Mouse (Mus musculus) midbrain, embryonic 11.5 days (tissue): ENCODE measurements at regions not wholly inside any gene's neighbourhood (a gene's known extent, or its start where the extent isn't known, plus 50 kb on each side); places are given as distances from the start of the nearest gene placed in this dataset.
A peak's percentile ranks its signal among the peaks of the same experiment; 100 is the strongest.

ENCODE experiments used
- ATAC-seq: fragments of 200-750 bp; cut with Nextera tagmentation; 2 replicates; pipeline ENCODE4 v1.8.0; 2017; ENCODE audit warnings: moderate TSS enrichment, moderate library complexity; ENCODE audit not compliant: low FRiP score
- DNase-seq: peaks from one replicate; pipeline ENCODE4 v3.0.0; 2015; ENCODE audit warnings: low spot score; ENCODE audit errors: missing footprints
- H3K27ac ChIP-seq: fragments of 300-500 bp; sonication (generic); 2 replicates; pipeline ENCODE4 v1.5.1; 2014; ENCODE audit warnings: low read depth, low read length
- H3K27me3 ChIP-seq: fragments of 300-500 bp; sonication (generic); 2 replicates; pipeline ENCODE4 v1.6.1; 2014; ENCODE audit warnings: mild to moderate bottlenecking, low read length, moderate library complexity, mixed read lengths; ENCODE audit not compliant: control insufficient read depth, insufficient read depth
- H3K36me3 ChIP-seq: fragments of 300-500 bp; sonication (generic); 2 replicates; pipeline ENCODE4 v1.6.1; 2014; ENCODE audit warnings: mild to moderate bottlenecking, low read length, moderate library complexity, mixed read lengths; ENCODE audit not compliant: control insufficient read depth, insufficient read depth
- H3K4me1 ChIP-seq: fragments of 300-500 bp; sonication (generic); 2 replicates; pipeline ENCODE4 v1.6.1; 2014; ENCODE audit warnings: low read length; ENCODE audit not compliant: control insufficient read depth, insufficient read depth
- H3K4me2 ChIP-seq: fragments of 300-500 bp; sonication (generic); 2 replicates; pipeline ENCODE4 v1.6.1; 2014; ENCODE audit warnings: mild to moderate bottlenecking, moderate library complexity
- H3K4me3 ChIP-seq: fragments of 300-500 bp; sonication (generic); 2 replicates; pipeline ENCODE4 v1.5.1; 2014; ENCODE audit warnings: low read depth, low read length
- H3K9ac ChIP-seq: fragments of 300-500 bp; sonication (generic); 2 replicates; pipeline ENCODE4 v1.6.1; 2014; ENCODE audit warnings: low read length
- H3K9me3 ChIP-seq: fragments of 300-500 bp; sonication (generic); 2 replicates; pipeline ENCODE4 v1.6.1; 2016; ENCODE audit warnings: low read length; ENCODE audit not compliant: control insufficient read depth
- WGBS: fragments of 180-500 bp; shearing (Covaris S2); extraction: QIAGEN DNeasy Blood & Tissue Kit; methylation state at CpG from one replicate; pipeline ENCODE4 v1.1.7; 2014; 5-methylcytosine and 5-hydroxymethylcytosine counted together

DNA sequence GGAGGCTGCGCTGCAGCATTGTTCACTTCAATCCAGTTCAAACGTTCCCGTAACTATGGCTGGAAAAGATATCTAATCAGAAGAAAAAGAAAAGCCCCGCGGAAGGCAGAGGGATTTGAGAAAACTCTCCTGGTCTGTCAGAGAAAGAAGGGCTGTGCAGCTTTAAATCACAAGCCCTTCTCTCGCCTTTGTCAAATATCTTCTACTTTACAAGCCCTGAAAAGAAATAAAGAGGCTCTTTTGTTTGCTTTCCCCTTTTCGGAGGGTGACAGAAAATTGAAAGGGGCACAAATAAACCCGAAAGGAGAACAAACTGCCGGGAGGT is 156.1 kb upstream of the Smim15 start:
- Histone ChIP-seq H3K4me1 (peaks cover 25% of the 10 kb centered on the region), H3K9me3 (no peaks in the 10 kb centered on the region), H3K9ac (peak overlapping the region; percentile 97), H3K36me3 (no peaks in the 10 kb centered on the region), H3K4me2 (peak overlapping the region; percentile 68), H3K27ac (peak overlapping the region; percentile 95), H3K4me3 (peak overlapping the region; percentile 92), H3K27me3 (peaks cover 2% of the 10 kb centered on the region; the same call in 1 of the 2 replicates)
- DNase-seq (peak; percentile 95), ATAC-seq (no peak)
- WGBS, result 2% methylated on average over 9 of the region's 9 CpGs

DNA sequence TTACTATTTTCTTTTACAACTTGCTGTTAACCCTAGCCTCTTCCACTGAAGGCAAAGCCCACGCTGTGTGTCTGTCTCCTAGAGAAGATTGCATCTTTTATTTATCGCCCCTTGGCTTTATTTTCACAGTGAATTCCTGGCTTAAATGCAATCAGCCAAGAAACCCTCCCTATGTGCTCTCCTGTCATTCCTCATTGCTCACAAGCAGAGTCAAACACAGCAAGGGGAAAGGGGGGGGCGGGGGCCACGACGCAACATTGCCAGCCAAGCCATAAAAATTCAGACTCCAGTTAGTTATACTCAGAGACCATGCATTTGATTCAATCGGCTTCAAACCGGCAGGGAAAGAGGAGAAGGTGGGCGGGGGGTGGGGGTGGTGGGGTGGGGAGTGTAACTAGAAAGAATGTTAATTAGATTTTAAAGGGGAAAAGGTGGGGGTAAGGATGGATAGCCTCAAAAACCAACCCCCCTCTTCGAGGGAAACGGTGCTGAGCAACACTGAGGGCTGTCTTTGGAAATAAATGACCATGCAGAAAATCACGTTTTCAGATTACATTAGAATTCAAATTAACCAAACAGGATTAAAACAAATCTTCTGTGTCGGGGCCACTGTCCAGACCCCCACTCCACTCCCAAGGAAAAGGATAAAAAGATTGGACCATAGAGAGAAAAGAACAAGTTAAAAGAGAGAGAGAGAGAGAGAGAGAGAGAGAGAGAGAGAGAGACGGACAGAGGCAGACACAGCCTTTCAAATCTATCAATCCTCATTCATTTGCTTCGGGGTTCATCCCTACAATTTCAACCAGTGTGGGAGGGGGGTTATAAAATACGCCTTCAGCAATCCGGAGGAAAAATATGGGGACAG is 156.6 kb upstream of the Smim15 start:
- Histone ChIP-seq H3K4me2 (peak overlapping the region; percentile 68), H3K4me3 (peak overlapping the region; percentile 92), H3K9me3 (no peaks in the 10 kb centered on the region), H3K27ac (peak overlapping the region; percentile 95), H3K9ac (peak overlapping the region; percentile 97), H3K27me3 (peaks cover 2% of the 10 kb centered on the region; the same call in 1 of the 2 replicates), H3K4me1 (peaks cover 25% of the 10 kb centered on the region), H3K36me3 (no peaks in the 10 kb centered on the region)
- under 1% methylated on average over 16 of the region's 16 CpGs for WGBS
- DNase-seq (peak; percentile 92), ATAC-seq (no peak)

GRCm38 (mm10) chr13:107884836-107885235 is 159.4 kb upstream of the Smim15 start:
- no peak overlapping the region for H3K4me3 ChIP-seq
- peaks cover 16% of the 10 kb centered on the region for H3K4me1 ChIP-seq
- no peaks in the 10 kb centered on the region for H3K27me3 ChIP-seq
- no peak overlapping the region for H3K9ac ChIP-seq
- WGBS, result 71% methylated on average over 3 of the region's 3 CpGs
- peaks cover 3% of the 10 kb centered on the region; the same call in 1 of the 2 replicates for H3K9me3 ChIP-seq
- H3K27ac ChIP-seq, result no peak overlapping the region
- H3K36me3 ChIP-seq, result no peaks in the 10 kb centered on the region
- ATAC-seq (no peak), DNase-seq (no peak)
- no peak overlapping the region for H3K4me2 ChIP-seq

- peaks cover 15% of the 10 kb centered on the region for H3K4me1 ChIP-seq
- no peaks in the 10 kb centered on the region for H3K36me3 ChIP-seq
- no peak overlapping the region for H3K27ac ChIP-seq
- no peak overlapping the region for H3K4me2 ChIP-seq
- 90% methylated on average over 5 of the region's 5 CpGs for WGBS
- DNase-seq (no peak), ATAC-seq (no peak)
- H3K4me3 ChIP-seq, result no peak overlapping the region
- H3K9me3 ChIP-seq, result peaks cover 3% of the 10 kb centered on the region; the same call in 1 of the 2 replicates
- H3K9ac ChIP-seq, result no peak overlapping the region
- no peaks in the 10 kb centered on the region for H3K27me3 ChIP-seq
Measured at GRCm38 (mm10) chr13:107882337-107882736, 161.9 kb upstream of the Smim15 start.

DNA sequence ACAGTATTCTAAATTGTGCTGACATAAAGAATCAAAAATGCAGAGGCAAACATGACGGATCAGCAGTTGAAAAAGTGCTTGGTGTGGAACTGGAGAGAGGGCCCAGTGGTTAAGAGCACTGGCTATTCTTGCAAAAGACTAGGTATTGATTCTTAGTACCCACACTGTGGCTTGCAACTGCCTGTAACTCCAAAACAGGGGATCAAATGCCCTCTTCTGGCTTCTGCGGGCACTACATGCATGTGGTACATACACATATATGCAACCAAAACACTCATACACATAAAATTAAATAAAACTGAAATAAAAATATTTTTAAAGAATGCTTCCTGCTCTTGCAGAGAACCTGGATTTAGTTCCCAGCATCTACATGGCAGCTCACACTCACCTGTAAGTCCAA is 163.7 kb upstream of the Smim15 start:
- no peaks in the 10 kb centered on the region for H3K27me3 ChIP-seq
- WGBS, result 95% methylated on average over 2 of the region's 2 CpGs
- no peak overlapping the region for H3K4me3 ChIP-seq
- no peak overlapping the region for H3K9ac ChIP-seq
- no peak for ATAC-seq
- no peak overlapping the region for H3K4me2 ChIP-seq
- no peak overlapping the region for H3K27ac ChIP-seq
- peaks cover 7% of the 10 kb centered on the region; the same call in 1 of the 2 replicates for H3K4me1 ChIP-seq
- no peak for DNase-seq
- no peaks in the 10 kb centered on the region for H3K36me3 ChIP-seq
- peaks cover 3% of the 10 kb centered on the region; the same call in 1 of the 2 replicates for H3K9me3 ChIP-seq

- H3K36me3 ChIP-seq, result no peaks in the 10 kb centered on the region
- H3K27me3 ChIP-seq, result no peaks in the 10 kb centered on the region
- ATAC-seq (no peak), DNase-seq (no peak)
- H3K27ac ChIP-seq, result no peak overlapping the region
- H3K4me1 ChIP-seq, result peaks cover 4% of the 10 kb centered on the region; the same call in 1 of the 2 replicates
- H3K4me2 ChIP-seq, result no peak overlapping the region
- 87% methylated on average over 7 of the region's 8 CpGs for WGBS
- H3K9ac ChIP-seq, result no peak overlapping the region
- peaks cover 3% of the 10 kb centered on the region; the same call in 1 of the 2 replicates for H3K9me3 ChIP-seq
- H3K4me3 ChIP-seq, result no peak overlapping the region
Measured at GRCm38 (mm10) chr13:107879535-107879934, 164.7 kb upstream of the Smim15 start.

DNA sequence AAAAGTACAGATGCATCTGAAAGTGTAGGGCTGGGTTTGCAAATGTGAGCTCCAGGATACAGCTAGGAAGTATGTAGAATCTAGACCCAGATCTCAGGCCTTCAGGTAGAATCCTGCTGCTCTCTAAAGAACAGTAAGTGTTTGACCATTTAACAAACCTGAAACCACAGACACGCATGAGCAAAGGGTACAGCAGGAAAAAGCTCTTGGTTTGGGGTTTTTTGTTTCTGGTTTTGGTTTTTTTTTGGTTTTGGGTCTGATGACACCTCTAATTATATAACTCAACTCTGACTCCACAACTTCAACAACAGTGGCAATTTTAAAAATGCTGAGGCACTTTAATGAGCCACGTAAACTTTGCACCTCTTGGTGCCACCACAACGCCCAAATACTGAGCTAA is 165.3 kb upstream of the Smim15 start:
- DNase-seq (no peak), ATAC-seq (no peak)
- Histone ChIP-seq H3K4me2 (no peak overlapping the region), H3K9me3 (peaks cover 3% of the 10 kb centered on the region; the same call in 1 of the 2 replicates), H3K27ac (no peak overlapping the region), H3K9ac (no peak overlapping the region), H3K4me3 (no peak overlapping the region), H3K4me1 (0 out of 2 replicates have a peak, but pooled peaks cover 2% of the 10 kb centered on the region), H3K36me3 (no peaks in the 10 kb centered on the region), H3K27me3 (no peaks in the 10 kb centered on the region)
- WGBS, result 94% methylated on average over 3 of the region's 3 CpGs

DNA sequence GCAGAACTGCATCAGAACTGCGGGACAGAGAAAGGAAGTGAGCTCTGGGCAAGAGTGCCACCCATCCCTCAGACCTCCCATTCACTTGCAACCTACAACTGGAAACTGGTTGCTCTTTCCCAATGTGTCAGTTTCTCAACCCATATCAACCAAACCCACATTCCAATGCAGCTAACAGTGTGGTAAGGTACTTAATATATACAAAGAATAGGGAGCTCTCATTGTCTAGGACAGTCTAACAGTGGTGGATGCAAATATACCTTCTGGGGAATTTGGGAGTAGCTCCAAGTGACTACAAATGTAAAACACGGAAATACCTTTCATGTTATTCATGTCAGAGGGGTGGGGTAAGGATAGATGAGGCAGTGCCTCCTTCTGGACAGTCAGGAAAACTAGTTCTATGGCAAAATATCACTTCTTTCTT is 171.0 kb upstream of the Smim15 start:
- DNase-seq, result no peak
- H3K27ac ChIP-seq, result no peak overlapping the region
- ATAC-seq, result 0 out of 2 replicates have a peak, but pooled peaks have one; percentile 38
- no peaks in the 10 kb centered on the region for H3K27me3 ChIP-seq
- no peaks in the 10 kb centered on the region for H3K4me1 ChIP-seq
- H3K4me3 ChIP-seq, result no peak overlapping the region
- no peaks in the 10 kb centered on the region for H3K36me3 ChIP-seq
- H3K9ac ChIP-seq, result no peak overlapping the region
- H3K4me2 ChIP-seq, result no peak overlapping the region
- WGBS, result 82% methylated on average over 2 of the region's 2 CpGs
- no peaks in the 10 kb centered on the region for H3K9me3 ChIP-seq

- Histone ChIP-seq H3K27ac (no peak overlapping the region), H3K9me3 (no peaks in the 10 kb centered on the region), H3K4me1 (no peaks in the 10 kb centered on the region), H3K27me3 (no peaks in the 10 kb centered on the region), H3K36me3 (no peaks in the 10 kb centered on the region), H3K4me2 (no peak overlapping the region), H3K9ac (no peak overlapping the region), H3K4me3 (no peak overlapping the region)
- WGBS, result 86% methylated on average over 8 of the region's 8 CpGs
- ATAC-seq (no peak), DNase-seq (no peak)
Measured at GRCm38 (mm10) chr13:107872574-107872973, 171.7 kb upstream of the Smim15 start.
